Mouse (Mus musculus): ENCODE data around the gene Myo19. TPM values are rescaled to one million over a fixed set of nuclear protein-coding genes. Genes with fewer than 3 reads are reported as not detected.

Myo19 gene
- polyA plus RNA-seq, 1 experiment from 2014 or later, result 1.8 TPM

DNA sequence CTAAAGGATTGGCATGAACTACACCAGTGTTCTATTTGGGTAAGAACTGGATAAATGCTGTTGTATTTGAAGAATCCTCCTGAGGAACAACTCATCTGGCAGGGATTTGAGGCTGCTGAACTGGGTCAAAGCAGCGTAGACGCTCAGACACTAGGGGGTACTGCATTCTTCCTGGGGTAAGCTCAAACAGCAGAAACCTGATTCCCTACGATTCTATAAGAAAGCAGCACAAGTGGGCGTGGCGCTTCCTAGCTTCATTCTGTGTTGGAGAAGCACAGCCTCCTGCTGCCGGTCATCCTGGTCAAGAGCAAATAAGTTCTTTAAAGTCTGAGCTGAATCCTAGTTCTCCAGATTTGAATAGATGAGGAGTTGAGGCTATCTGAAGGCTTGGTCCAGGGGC is 52.3 kb downstream of the Myo19 start:
- Histone ChIP-seq H3K27ac (ENCODE audit: low read depth) (no peak overlapping the region), H3K9ac (replicated peaks) (no peak overlapping the region), H3K36me3 (replicated peaks; ENCODE audit: insufficient read depth, low read length) (no peaks in the 10 kb centered on the region), H3K27me3 (ENCODE audit: insufficient read depth, low read length) (no peaks in the 10 kb centered on the region), H3K9me3 (ENCODE audit: low read length) (no peaks in the 10 kb centered on the region), H3K4me2 (ENCODE audit: low read depth, low read length) (no peak overlapping the region), H3K4me3 (ENCODE audit: low read depth, low read length) (no peak overlapping the region), H3K4me1 (ENCODE audit: insufficient read depth) (no peaks in the 10 kb centered on the region)
- 19% methylated on average over 6 of the region's 6 CpGs for WGBS (ENCODE audit: insufficient replicate concordance)
- TF ChIP-seq EP300 (IDR thresholded peaks at IDR 0.05; ENCODE audit: low read depth) (no peak), CTCF (IDR thresholded peaks at IDR 0.05; ENCODE audit: low read depth) (no peak)
- no peak for ATAC-seq
- no peak for DNase-seq

GRCm38 (mm10) chr11:84939508-84940053 is 59.6 kb downstream of the Myo19 start:
- TF ChIP-seq EP300 (IDR thresholded peaks at IDR 0.05; ENCODE audit: low read depth), result no peak
- TF ChIP-seq CTCF (IDR thresholded peaks at IDR 0.05; ENCODE audit: low read depth), result no peak
- H3K4me3 ChIP-seq (ENCODE audit: low read depth, low read length), result no peak overlapping the region
- ATAC-seq, result no peak
- no peak overlapping the region for H3K9ac ChIP-seq (replicated peaks)
- H3K36me3 ChIP-seq (replicated peaks; ENCODE audit: insufficient read depth, low read length), result no peaks in the 10 kb centered on the region
- 61% methylated on average over 8 of the region's 8 CpGs for WGBS (ENCODE audit: insufficient replicate concordance)
- H3K4me2 ChIP-seq (ENCODE audit: low read depth, low read length), result no peak overlapping the region
- peaks cover 14% of the 10 kb centered on the region; the same call in 1 of the 2 replicates for H3K27me3 ChIP-seq (ENCODE audit: insufficient read depth, low read length)
- H3K27ac ChIP-seq (ENCODE audit: low read depth), result no peak overlapping the region
- no peak for DNase-seq
- H3K4me1 ChIP-seq (ENCODE audit: insufficient read depth), result no peaks in the 10 kb centered on the region
- H3K9me3 ChIP-seq (ENCODE audit: low read length), result no peaks in the 10 kb centered on the region

GRCm38 (mm10) chr11:84940140-84940539 is 60.2 kb downstream of the Myo19 start:
- H3K9me3 ChIP-seq (ENCODE audit: low read length), result no peaks in the 10 kb centered on the region
- H3K4me2 ChIP-seq (ENCODE audit: low read depth, low read length), result no peak overlapping the region
- H3K36me3 ChIP-seq (replicated peaks; ENCODE audit: insufficient read depth, low read length), result no peaks in the 10 kb centered on the region
- H3K9ac ChIP-seq (replicated peaks), result no peak overlapping the region
- TF ChIP-seq CTCF (IDR thresholded peaks at IDR 0.05; ENCODE audit: low read depth) (no peak), EP300 (IDR thresholded peaks at IDR 0.05; ENCODE audit: low read depth) (no peak)
- no peaks in the 10 kb centered on the region for H3K4me1 ChIP-seq (ENCODE audit: insufficient read depth)
- peaks cover 16% of the 10 kb centered on the region; the same call in 1 of the 2 replicates for H3K27me3 ChIP-seq (ENCODE audit: insufficient read depth, low read length)
- H3K27ac ChIP-seq (ENCODE audit: low read depth), result no peak overlapping the region
- ATAC-seq (no peak), DNase-seq (no peak)
- 74% methylated on average over 10 of the region's 10 CpGs for WGBS (ENCODE audit: insufficient replicate concordance)
- H3K4me3 ChIP-seq (ENCODE audit: low read depth, low read length), result no peak overlapping the region

GRCm38 (mm10) chr11:84943948-84944347 is 64.0 kb downstream of the Myo19 start:
- Histone ChIP-seq H3K4me1 (ENCODE audit: insufficient read depth) (peaks cover 3% of the 10 kb centered on the region; the same call in 1 of the 2 replicates), H3K27ac (ENCODE audit: low read depth) (no peak overlapping the region), H3K9ac (replicated peaks) (no peak overlapping the region), H3K9me3 (ENCODE audit: low read length) (no peaks in the 10 kb centered on the region), H3K36me3 (replicated peaks; ENCODE audit: insufficient read depth, low read length) (no peaks in the 10 kb centered on the region), H3K4me2 (ENCODE audit: low read depth, low read length) (no peak overlapping the region; the same call in 1 of the 2 replicates), H3K4me3 (ENCODE audit: low read depth, low read length) (no peak overlapping the region), H3K27me3 (ENCODE audit: insufficient read depth, low read length) (peaks cover 18% of the 10 kb centered on the region; the same call in 1 of the 2 replicates)
- no peak for ATAC-seq
- WGBS (ENCODE audit: insufficient replicate concordance), result 1% methylated on average over 15 of the region's 15 CpGs
- DNase-seq, result peak; percentile 65
- no peak for TF ChIP-seq EP300 (IDR thresholded peaks at IDR 0.05; ENCODE audit: low read depth)
- TF ChIP-seq CTCF (IDR thresholded peaks at IDR 0.05; ENCODE audit: low read depth), result no peak

DNA sequence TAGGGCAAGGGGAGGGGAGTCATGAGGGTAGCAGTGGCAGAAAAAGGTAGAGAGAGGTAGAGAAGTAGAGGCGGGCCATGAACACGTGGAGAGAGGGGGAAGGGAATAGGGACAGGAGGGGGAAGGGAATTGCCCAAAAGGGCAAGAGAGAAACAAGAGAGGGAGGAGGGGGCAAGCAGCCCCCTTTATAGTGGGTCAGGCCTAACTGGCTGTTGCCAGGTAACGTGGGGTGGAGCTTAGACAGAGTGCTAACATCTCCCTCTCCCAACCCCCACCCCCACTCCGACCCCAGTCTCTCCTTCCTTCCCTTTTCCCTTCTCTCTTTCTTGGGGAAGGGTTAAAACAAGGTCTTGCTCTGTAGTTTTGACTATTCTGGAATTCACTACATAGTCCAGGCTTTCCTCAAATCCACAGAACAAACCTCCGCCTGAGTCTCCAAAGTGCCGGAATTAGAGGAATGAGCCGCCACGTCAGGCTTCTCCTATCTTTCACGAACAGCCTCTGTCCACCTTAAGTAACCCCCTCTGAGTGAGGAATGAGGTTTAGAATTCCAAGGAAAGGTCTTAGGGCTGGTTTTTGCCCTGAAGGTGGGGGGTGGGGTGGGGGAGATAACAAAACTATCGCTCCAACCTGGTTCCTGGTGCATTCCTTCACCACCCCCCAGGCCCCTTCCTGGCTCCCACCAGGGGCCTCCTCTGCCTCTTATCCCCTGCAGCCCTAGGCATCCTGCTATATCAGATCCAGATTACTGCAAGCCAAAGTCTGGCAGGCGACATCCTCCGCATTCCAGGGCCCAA is 64.9 kb downstream of the Myo19 start:
- Histone ChIP-seq H3K9ac (replicated peaks) (no peak overlapping the region), H3K27me3 (ENCODE audit: insufficient read depth, low read length) (peaks cover 18% of the 10 kb centered on the region; the same call in 1 of the 2 replicates), H3K27ac (ENCODE audit: low read depth) (no peak overlapping the region), H3K4me2 (ENCODE audit: low read depth, low read length) (no peak overlapping the region), H3K4me1 (ENCODE audit: insufficient read depth) (peaks cover 3% of the 10 kb centered on the region; the same call in 1 of the 2 replicates), H3K36me3 (replicated peaks; ENCODE audit: insufficient read depth, low read length) (no peaks in the 10 kb centered on the region), H3K9me3 (ENCODE audit: low read length) (no peaks in the 10 kb centered on the region), H3K4me3 (ENCODE audit: low read depth, low read length) (no peak overlapping the region)
- 7% methylated on average over 12 of the region's 12 CpGs for WGBS (ENCODE audit: insufficient replicate concordance)
- TF ChIP-seq EP300 (IDR thresholded peaks at IDR 0.05; ENCODE audit: low read depth) (no peak), CTCF (IDR thresholded peaks at IDR 0.05; ENCODE audit: low read depth) (no peak)
- no peak for DNase-seq
- ATAC-seq, result no peak

- 49% methylated on average over 3 of the region's 3 CpGs for WGBS (ENCODE audit: insufficient replicate concordance)
- no peak for ATAC-seq
- H3K27ac ChIP-seq (ENCODE audit: low read depth), result no peak overlapping the region
These were observed 65.9 kb downstream of the Myo19 start for GRCm38 (mm10) chr11:84945841-84946240.

More at GRCm38 (mm10) chr11:84945841-84946240, 65.9 kb downstream of the Myo19 start:
- TF ChIP-seq EP300 (IDR thresholded peaks at IDR 0.05; ENCODE audit: low read depth) (no peak), CTCF (IDR thresholded peaks at IDR 0.05; ENCODE audit: low read depth) (no peak)
- H3K36me3 ChIP-seq (replicated peaks; ENCODE audit: insufficient read depth, low read length), result no peaks in the 10 kb centered on the region
- H3K4me3 ChIP-seq (ENCODE audit: low read depth, low read length), result no peak overlapping the region
- H3K27me3 ChIP-seq (ENCODE audit: insufficient read depth, low read length), result peaks cover 18% of the 10 kb centered on the region; the same call in 1 of the 2 replicates
- no peaks in the 10 kb centered on the region for H3K9me3 ChIP-seq (ENCODE audit: low read length)
- H3K9ac ChIP-seq (replicated peaks), result no peak overlapping the region
- no peak for DNase-seq
- H3K4me1 ChIP-seq (ENCODE audit: insufficient read depth), result peaks cover 3% of the 10 kb centered on the region; the same call in 1 of the 2 replicates
- H3K4me2 ChIP-seq (ENCODE audit: low read depth, low read length), result no peak overlapping the region
